Mouse (Mus musculus) midbrain, embryonic 11.5 days (tissue): ENCODE measurements at regions not wholly inside any gene's neighbourhood (a gene's known extent, or its start where the extent isn't known, plus 50 kb on each side); places are given as distances from the start of the nearest gene placed in this dataset.

Experiments
- ATAC-seq: fragments of 200-750 bp; cut with Nextera tagmentation; 2 replicates; pipeline ENCODE4 v1.8.0; 2017; ENCODE audit warnings: moderate TSS enrichment, moderate library complexity; ENCODE audit not compliant: low FRiP score
- DNase-seq: peaks from one replicate; pipeline ENCODE4 v3.0.0; 2015; ENCODE audit warnings: low spot score; ENCODE audit errors: missing footprints
- H3K27ac ChIP-seq: fragments of 300-500 bp; sonication (generic); 2 replicates; pipeline ENCODE4 v1.5.1; 2014; ENCODE audit warnings: low read depth, low read length
- H3K27me3 ChIP-seq: fragments of 300-500 bp; sonication (generic); 2 replicates; pipeline ENCODE4 v1.6.1; 2014; ENCODE audit warnings: mild to moderate bottlenecking, low read length, moderate library complexity, mixed read lengths; ENCODE audit not compliant: control insufficient read depth, insufficient read depth
- H3K36me3 ChIP-seq: fragments of 300-500 bp; sonication (generic); 2 replicates; pipeline ENCODE4 v1.6.1; 2014; ENCODE audit warnings: mild to moderate bottlenecking, low read length, moderate library complexity, mixed read lengths; ENCODE audit not compliant: control insufficient read depth, insufficient read depth
- H3K4me1 ChIP-seq: fragments of 300-500 bp; sonication (generic); 2 replicates; pipeline ENCODE4 v1.6.1; 2014; ENCODE audit warnings: low read length; ENCODE audit not compliant: control insufficient read depth, insufficient read depth
- H3K4me2 ChIP-seq: fragments of 300-500 bp; sonication (generic); 2 replicates; pipeline ENCODE4 v1.6.1; 2014; ENCODE audit warnings: mild to moderate bottlenecking, moderate library complexity
- H3K4me3 ChIP-seq: fragments of 300-500 bp; sonication (generic); 2 replicates; pipeline ENCODE4 v1.5.1; 2014; ENCODE audit warnings: low read depth, low read length
- H3K9ac ChIP-seq: fragments of 300-500 bp; sonication (generic); 2 replicates; pipeline ENCODE4 v1.6.1; 2014; ENCODE audit warnings: low read length
- H3K9me3 ChIP-seq: fragments of 300-500 bp; sonication (generic); 2 replicates; pipeline ENCODE4 v1.6.1; 2016; ENCODE audit warnings: low read length; ENCODE audit not compliant: control insufficient read depth
- WGBS: fragments of 180-500 bp; shearing (Covaris S2); extraction: QIAGEN DNeasy Blood & Tissue Kit; methylation state at CpG from one replicate; pipeline ENCODE4 v1.1.7; 2014; 5-methylcytosine and 5-hydroxymethylcytosine counted together

GRCm38 (mm10) chr16:51543769-51544168 lies 487.3 kb upstream of the Cblb start:
- no peak overlapping the region for H3K4me3 ChIP-seq
- H3K36me3 ChIP-seq: no peaks in the 10 kb centered on the region
- DNase-seq: peak; percentile 28
- no peak overlapping the region for H3K27ac ChIP-seq
- no peak overlapping the region for H3K9ac ChIP-seq
- no peaks in the 10 kb centered on the region for H3K4me1 ChIP-seq
- ATAC-seq: no peak
- no peaks in the 10 kb centered on the region for H3K27me3 ChIP-seq
- H3K4me2 ChIP-seq: no peak overlapping the region
- no peaks in the 10 kb centered on the region for H3K9me3 ChIP-seq
- WGBS: 90% methylated on average over 4 of the region's 4 CpGs

GRCm38 (mm10) chr16:51547032-51547431 lies 484.0 kb upstream of the Cblb start:
- no peaks in the 10 kb centered on the region for H3K9me3 ChIP-seq
- H3K4me2 ChIP-seq: no peak overlapping the region
- WGBS: 70% methylated on average over 1 of the region's 1 CpGs
- no peaks in the 10 kb centered on the region for H3K27me3 ChIP-seq
- no peaks in the 10 kb centered on the region for H3K36me3 ChIP-seq
- no peak overlapping the region for H3K27ac ChIP-seq
- no peak for ATAC-seq
- peak; percentile 76 for DNase-seq
- H3K9ac ChIP-seq: no peak overlapping the region
- H3K4me3 ChIP-seq: no peak overlapping the region
- H3K4me1 ChIP-seq: no peaks in the 10 kb centered on the region

GRCm38 (mm10) chr16:51562866-51563658 lies 468.0 kb upstream of the Cblb start:
- no peaks in the 10 kb centered on the region for H3K4me1 ChIP-seq
- H3K9me3 ChIP-seq: no peaks in the 10 kb centered on the region
- H3K4me2 ChIP-seq: no peak overlapping the region
- H3K27me3 ChIP-seq: no peaks in the 10 kb centered on the region
- H3K9ac ChIP-seq: no peak overlapping the region
- ATAC-seq (no peak), DNase-seq (peak; percentile 51)
- H3K36me3 ChIP-seq: no peaks in the 10 kb centered on the region
- H3K4me3 ChIP-seq: no peak overlapping the region
- no peak overlapping the region for H3K27ac ChIP-seq
- WGBS: 91% methylated on average over 5 of the region's 5 CpGs

- Histone ChIP-seq H3K4me2 (no peak overlapping the region), H3K9ac (no peak overlapping the region), H3K27me3 (no peaks in the 10 kb centered on the region), H3K27ac (no peak overlapping the region), H3K4me3 (no peak overlapping the region), H3K9me3 (no peaks in the 10 kb centered on the region), H3K4me1 (no peaks in the 10 kb centered on the region), H3K36me3 (no peaks in the 10 kb centered on the region)
- ATAC-seq (no peak), DNase-seq (peak; percentile 23)
Observed at GRCm38 (mm10) chr16:51564064-51564463, 467.0 kb upstream of the Cblb start.

GRCm38 (mm10) chr16:51577915-51578593 lies 453.0 kb upstream of the Cblb start:
- Histone ChIP-seq H3K27ac (no peak overlapping the region), H3K9ac (no peak overlapping the region), H3K9me3 (no peaks in the 10 kb centered on the region), H3K4me2 (no peak overlapping the region), H3K27me3 (no peaks in the 10 kb centered on the region), H3K4me3 (no peak overlapping the region), H3K36me3 (no peaks in the 10 kb centered on the region), H3K4me1 (no peaks in the 10 kb centered on the region)
- ATAC-seq (peak; percentile 58; the same call in 1 of the 2 replicates), DNase-seq (no peak)
- 64% methylated on average over 2 of the region's 2 CpGs for WGBS

GRCm38 (mm10) chr16:51580525-51580924 lies 450.5 kb upstream of the Cblb start:
- H3K4me2 ChIP-seq: no peak overlapping the region
- WGBS: 77% methylated on average over 1 of the region's 1 CpGs
- H3K27me3 ChIP-seq: no peaks in the 10 kb centered on the region
- no peaks in the 10 kb centered on the region for H3K9me3 ChIP-seq
- H3K4me3 ChIP-seq: no peak overlapping the region
- DNase-seq (no peak), ATAC-seq (no peak)
- H3K36me3 ChIP-seq: no peaks in the 10 kb centered on the region
- no peak overlapping the region for H3K9ac ChIP-seq
- no peak overlapping the region for H3K27ac ChIP-seq
- no peaks in the 10 kb centered on the region for H3K4me1 ChIP-seq

GRCm38 (mm10) chr16:51589924-51590397 lies 441.1 kb upstream of the Cblb start:
- ATAC-seq (peak; percentile 90), DNase-seq (peak; percentile 83)
- Histone ChIP-seq H3K4me2 (no peak overlapping the region), H3K36me3 (no peaks in the 10 kb centered on the region), H3K4me1 (peaks cover 9% of the 10 kb centered on the region; the same call in 1 of the 2 replicates), H3K9ac (no peak overlapping the region), H3K4me3 (no peak overlapping the region), H3K27me3 (no peaks in the 10 kb centered on the region), H3K27ac (no peak overlapping the region), H3K9me3 (no peaks in the 10 kb centered on the region)
- 7% methylated on average over 2 of the region's 2 CpGs for WGBS

- H3K27me3 ChIP-seq: no peaks in the 10 kb centered on the region
- no peak overlapping the region for H3K4me3 ChIP-seq
- DNase-seq: peak; percentile 51
- no peak overlapping the region for H3K4me2 ChIP-seq
- no peaks in the 10 kb centered on the region for H3K9me3 ChIP-seq
- H3K9ac ChIP-seq: no peak overlapping the region
- no peak overlapping the region for H3K27ac ChIP-seq
- no peaks in the 10 kb centered on the region for H3K4me1 ChIP-seq
- no peak for ATAC-seq
- no peaks in the 10 kb centered on the region for H3K36me3 ChIP-seq
Observed at GRCm38 (mm10) chr16:51617579-51617978, 413.4 kb upstream of the Cblb start.

GRCm38 (mm10) chr16:51646646-51647045 lies 384.4 kb upstream of the Cblb start:
- ATAC-seq (no peak), DNase-seq (peak; percentile 26)
- H3K9me3 ChIP-seq: no peaks in the 10 kb centered on the region
- no peak overlapping the region for H3K4me3 ChIP-seq
- no peaks in the 10 kb centered on the region for H3K27me3 ChIP-seq
- no peaks in the 10 kb centered on the region for H3K4me1 ChIP-seq
- WGBS: 85% methylated on average over 1 of the region's 1 CpGs
- H3K27ac ChIP-seq: no peak overlapping the region
- H3K4me2 ChIP-seq: no peak overlapping the region
- no peaks in the 10 kb centered on the region for H3K36me3 ChIP-seq
- no peak overlapping the region for H3K9ac ChIP-seq
